Mouse (Mus musculus): ENCODE results near the gene Ncapd3. TPM values are rescaled to one million over a fixed set of nuclear protein-coding genes. Genes with fewer than 3 reads are reported as not detected.

Gene Ncapd3
- total RNA-seq, 2 experiments from 2014 or later = 13.2 to 13.8 TPM

- intact Hi-C loops (cut with DNase I) = loop anchor here (2.0 kb wide), 1 partner anchor 22 kb away; no protein-coding TSS in a partner anchor
- peak; percentile 31 to 35 for DNase-seq
Observed at GRCm38 (mm10) chr9:27110681-27111080, 80.7 kb downstream of the Ncapd3 start.

- DNase-seq = no peak
- intact Hi-C loops (cut with DNase I) = loop anchor here (2.0 kb wide), 1 partner anchor 21 kb away; no protein-coding TSS in a partner anchor
Observed at GRCm38 (mm10) chr9:27111756-27112155, 81.8 kb downstream of the Ncapd3 start.

GRCm38 (mm10) chr9:27121254-27121653 is 91.3 kb downstream of the Ncapd3 start:
- intact Hi-C loops (cut with DNase I) = no loop called here
- DNase-seq = no peak

GRCm38 (mm10) chr9:27122076-27122475 is 92.1 kb downstream of the Ncapd3 start:
- no peak for DNase-seq
- intact Hi-C loops (cut with DNase I) = no loop called here

- intact Hi-C loops (cut with DNase I) = no loop called here
- no peak for DNase-seq
Observed at GRCm38 (mm10) chr9:27122963-27123362, 93.0 kb downstream of the Ncapd3 start.

- no peak for DNase-seq
- intact Hi-C loops (cut with DNase I) = no loop called here
Observed at GRCm38 (mm10) chr9:27123947-27124346, 94.0 kb downstream of the Ncapd3 start.

- intact Hi-C loops (cut with DNase I) = no loop called here
- DNase-seq = no peak
Observed at GRCm38 (mm10) chr9:27125450-27125849, 95.5 kb downstream of the Ncapd3 start.

GRCm38 (mm10) chr9:27126543-27126942 is 96.6 kb downstream of the Ncapd3 start:
- no peak for DNase-seq
- intact Hi-C loops (cut with DNase I) = loop anchor here (2.0 kb wide), 1 partner anchor 18 kb away; no protein-coding TSS in a partner anchor

- intact Hi-C loops (cut with DNase I) = no loop called here
- no peak for DNase-seq
Observed at GRCm38 (mm10) chr9:27128629-27129028, 98.7 kb downstream of the Ncapd3 start.

- peak; percentile 38 to 49 for DNase-seq
- intact Hi-C loops (cut with DNase I) = loop anchor here (2.0 kb wide), 1 partner anchor 40 kb away; no protein-coding TSS in a partner anchor
Observed at GRCm38 (mm10) chr9:27134410-27134809, 104.4 kb downstream of the Ncapd3 start.

GRCm38 (mm10) chr9:27135372-27135771 is 105.4 kb downstream of the Ncapd3 start:
- intact Hi-C loops (cut with DNase I) = loop anchor here (2.0 kb wide), 1 partner anchor 39 kb away; no protein-coding TSS in a partner anchor
- no peak for DNase-seq

GRCm38 (mm10) chr9:27136651-27137050 is 106.7 kb downstream of the Ncapd3 start:
- intact Hi-C loops (cut with DNase I) = no loop called here
- DNase-seq = no peak

- intact Hi-C loops (cut with DNase I) = no loop called here
- no peak for DNase-seq
Observed at GRCm38 (mm10) chr9:27140432-27141065, 110.6 kb downstream of the Ncapd3 start.

GRCm38 (mm10) chr9:27144271-27144840 is 114.4 kb downstream of the Ncapd3 start:
- intact Hi-C loops (cut with DNase I) = no loop called here
- no peak for DNase-seq

Other genes with a start within 250 kb of the Ncapd3 start
- gene Glb1l2, start 223.7 kb upstream of the Ncapd3 start, total RNA-seq (2021) = 1 to 10 TPM in 1 of 2 experiments, under 1 TPM in 1; 0.66 to 1.8 TPM
- under 1 TPM in 1 of 2 experiments, not detected in 1; 0.17 TPM for gene Glb1l3, start 169.3 kb upstream of the Ncapd3 start, total RNA-seq (2021)
- gene Gm1110, start 107.1 kb upstream of the Ncapd3 start, total RNA-seq (2021) = not detected
- gene Acad8, start 30.6 kb upstream of the Ncapd3 start, total RNA-seq (2021) = 10 to 100 TPM; 53.5 to 55.1 TPM
- gene Thyn1, start 30.5 kb upstream of the Ncapd3 start, total RNA-seq (2021) = 10 to 100 TPM; 23.4 to 24.5 TPM
- gene Vps26b, start 110 bp upstream of the Ncapd3 start, total RNA-seq (2021) = 10 to 100 TPM; 31.0 to 31.3 TPM
- 10 to 100 TPM; 16.8 to 17.3 TPM for gene Jam3, start 125.2 kb downstream of the Ncapd3 start, total RNA-seq (2021)